Comparison of ENCODE assay signal across 18 mouse cellular contexts in genomic region chr1:131257288-131257687, GRCm38 (mm10). TPM values are rescaled to one million over a fixed set of nuclear protein-coding genes. Genes with fewer than 3 reads are reported as not detected.
A peak's percentile ranks its signal among the peaks of the same experiment; 100 is the strongest.
DNase-seq lines count a peak whose midpoint lies in the region; ATAC-seq and TF ChIP-seq lines count a peak whose summit lies in the region.
"Had no signal": no experiment of that assay in that cellular context is flagged by ENCODE, and none has a peak within 500 bp of the region (broad histone marks: within the 10 kb centered on the region; RNA-seq: fewer than 3 reads in every experiment).

No protein-coding gene starts in this region.

- no peaks in the 10 kb centered on the region for H3K9me3 ChIP-seq in hindbrain, postnatal 0 days (ENCODE audit: low read length)
- no peaks in the 10 kb centered on the region for H3K9me3 ChIP-seq in hindbrain, embryonic 16.5 days (ENCODE audit: control insufficient read depth, low read length)
- no peaks in the 10 kb centered on the region for H3K9me3 ChIP-seq in stomach, embryonic 14.5 days (ENCODE audit: control insufficient read depth, low read depth, low read length)
- H3K9me3 ChIP-seq in stomach, postnatal 0 days (ENCODE audit: control insufficient read depth, low read length): no peaks in the 10 kb centered on the region
- H3K9me3 ChIP-seq: embryonic facial prominence, embryonic 10.5 days; embryonic facial prominence, embryonic 12.5 days; forebrain, embryonic 13.5 days; forebrain, embryonic 15.5 days had no signal

- DNase-seq in hindbrain, postnatal 0 days (ENCODE audit: low spot score): peak; percentile 12
- no peak for DNase-seq in stomach, postnatal 0 days (ENCODE audit: low spot score)
- no peak for DNase-seq in gastrocnemius, adult 8-10 months (ENCODE audit: low spot score in 2 of 2)
- DNase-seq: adrenal gland, adult 8-10 months; adrenal gland, postnatal 36 days; cerebellum, adult 11-12 months; cerebellum, adult 2 months; cerebellum, adult 9-10 months; cerebellum, postnatal 25 days; forebrain, postnatal 0 days had no signal

- H3K36me3 ChIP-seq in hindbrain, postnatal 0 days (ENCODE audit: insufficient read depth, low read length): no peaks in the 10 kb centered on the region
- H3K36me3 ChIP-seq in hindbrain, embryonic 16.5 days (ENCODE audit: control insufficient read depth, insufficient read depth, low read length): no peaks in the 10 kb centered on the region
- H3K36me3 ChIP-seq in stomach, embryonic 14.5 days (ENCODE audit: control insufficient read depth, insufficient read depth, low read length): no peaks in the 10 kb centered on the region
- H3K36me3 ChIP-seq in stomach, postnatal 0 days (ENCODE audit: control insufficient read depth, insufficient read depth, low read length): no peaks in the 10 kb centered on the region
- H3K36me3 ChIP-seq: embryonic facial prominence, embryonic 10.5 days; embryonic facial prominence, embryonic 12.5 days; forebrain, embryonic 15.5 days had no signal

- no peak overlapping the region for H3K4me2 ChIP-seq in hindbrain, postnatal 0 days (ENCODE audit: low read depth, low read length)
- no peak overlapping the region for H3K4me2 ChIP-seq in hindbrain, embryonic 16.5 days (ENCODE audit: low read length)
- no peak overlapping the region for H3K4me2 ChIP-seq in stomach, embryonic 14.5 days (replicated peaks; ENCODE audit: low read depth, low read length)
- no peak overlapping the region for H3K4me2 ChIP-seq in stomach, postnatal 0 days (replicated peaks; ENCODE audit: low read depth)
- H3K4me2 ChIP-seq: embryonic facial prominence, embryonic 12.5 days; forebrain, embryonic 13.5 days; forebrain, embryonic 15.5 days had no signal

- no peak overlapping the region for H3K9ac ChIP-seq in hindbrain, postnatal 0 days (replicated peaks; ENCODE audit: low read length)
- no peak overlapping the region for H3K9ac ChIP-seq in hindbrain, embryonic 16.5 days (ENCODE audit: low read depth, low read length)
- H3K9ac ChIP-seq in stomach, embryonic 14.5 days (replicated peaks; ENCODE audit: low read depth, low read length): 0 out of 2 replicates have a peak overlapping the region, but pooled peaks have one; percentile 14
- H3K9ac ChIP-seq in stomach, postnatal 0 days (ENCODE audit: low read length): no peak overlapping the region
- H3K9ac ChIP-seq: embryonic facial prominence, embryonic 12.5 days; forebrain, embryonic 13.5 days; forebrain, embryonic 15.5 days; forebrain, postnatal 0 days had no signal

- no peak for TF ChIP-seq CTCF in hindbrain, postnatal 0 days (IDR thresholded peaks at IDR 0.05; ENCODE audit: low read depth)
- TF ChIP-seq CTCF in stomach, postnatal 0 days (IDR thresholded peaks at IDR 0.05; ENCODE audit: low read depth): no peak

- no peak for TF ChIP-seq EP300 in stomach, postnatal 0 days (optimal IDR thresholded peaks at IDR 0.05)

- H3K4me3 ChIP-seq in hindbrain, postnatal 0 days (ENCODE audit: low read length): no peak overlapping the region
- no peak overlapping the region for H3K4me3 ChIP-seq in hindbrain, embryonic 16.5 days (ENCODE audit: low read length)
- no peak overlapping the region for H3K4me3 ChIP-seq in stomach, embryonic 14.5 days (ENCODE audit: low read depth, low read length)
- H3K4me3 ChIP-seq in stomach, postnatal 0 days (ENCODE audit: low read depth, low read length): no peak overlapping the region
- H3K4me3 ChIP-seq: embryonic facial prominence, embryonic 10.5 days; embryonic facial prominence, embryonic 12.5 days; forebrain, embryonic 13.5 days; forebrain, embryonic 15.5 days had no signal

- 0 out of 2 replicates have a peak, but pooled peaks have one; percentile 3 for ATAC-seq in hindbrain, postnatal 0 days
- ATAC-seq in hindbrain, embryonic 16.5 days: no peak
- ATAC-seq in stomach, embryonic 14.5 days (ENCODE audit: insufficient number of reproducible peaks, insufficient read depth, low FRiP score, low read depth): no peak
- ATAC-seq in stomach, postnatal 0 days (ENCODE audit: low FRiP score, low TSS enrichment): no peak
- ATAC-seq: activated CD4-positive, CD25-positive, alpha-beta regulatory T cell, adult 4 months; forebrain, embryonic 13.5 days; forebrain, embryonic 15.5 days; forebrain, postnatal 0 days; Patski had no signal

- no peak overlapping the region for H3K27ac ChIP-seq in hindbrain, postnatal 0 days
- H3K27ac ChIP-seq in hindbrain, embryonic 16.5 days (ENCODE audit: low read depth, low read length): no peak overlapping the region
- H3K27ac ChIP-seq in stomach, embryonic 14.5 days (ENCODE audit: low read length): no peak overlapping the region
- no peak overlapping the region for H3K27ac ChIP-seq in stomach, postnatal 0 days (replicated peaks)
- H3K27ac ChIP-seq: embryonic facial prominence, embryonic 10.5 days; embryonic facial prominence, embryonic 12.5 days; forebrain, embryonic 13.5 days; forebrain, embryonic 15.5 days had no signal

- H3K27me3 ChIP-seq in hindbrain, postnatal 0 days (ENCODE audit: insufficient read depth, low read length): no peaks in the 10 kb centered on the region
- H3K27me3 ChIP-seq in hindbrain, embryonic 16.5 days (replicated peaks; ENCODE audit: control insufficient read depth, insufficient read depth, low read length): no peaks in the 10 kb centered on the region
- no peaks in the 10 kb centered on the region for H3K27me3 ChIP-seq in stomach, embryonic 14.5 days (ENCODE audit: control insufficient read depth, insufficient read depth, low read length)
- H3K27me3 ChIP-seq in stomach, postnatal 0 days (ENCODE audit: control insufficient read depth, insufficient read depth, low read length): no peaks in the 10 kb centered on the region
- H3K27me3 ChIP-seq: forebrain, embryonic 13.5 days; forebrain, embryonic 15.5 days; Patski had no signal

- WGBS in hindbrain, postnatal 0 days: 62% methylated on average over 6 of the region's 6 CpGs
- WGBS in hindbrain, embryonic 16.5 days: 70% methylated on average over 6 of the region's 6 CpGs
- WGBS in stomach, embryonic 14.5 days: 65% methylated on average over 6 of the region's 6 CpGs
- WGBS in stomach, postnatal 0 days: 70% methylated on average over 6 of the region's 6 CpGs

- H3K4me1 ChIP-seq in hindbrain, postnatal 0 days (ENCODE audit: insufficient read depth, low read length): no peaks in the 10 kb centered on the region
- no peaks in the 10 kb centered on the region for H3K4me1 ChIP-seq in hindbrain, embryonic 16.5 days (ENCODE audit: control insufficient read depth, insufficient read depth, low read depth, low read length)
- no peaks in the 10 kb centered on the region for H3K4me1 ChIP-seq in stomach, embryonic 14.5 days (ENCODE audit: control insufficient read depth, insufficient read depth, low read length)
- no peaks in the 10 kb centered on the region for H3K4me1 ChIP-seq in stomach, postnatal 0 days (replicated peaks; ENCODE audit: control insufficient read depth, insufficient read depth)
- H3K4me1 ChIP-seq: embryonic facial prominence, embryonic 10.5 days; embryonic facial prominence, embryonic 12.5 days; forebrain, embryonic 13.5 days; forebrain, embryonic 15.5 days had no signal

RNA-seq across cellular contexts. Expression of gene Rassf5, which starts 12.2 kb away (rescaled TPM):
- total RNA-seq in hindbrain, postnatal 0 days (2014; rRNA removed): 12.9 and 41.5 TPM in 2 replicates
- 8.1 and 8.3 TPM in 2 replicates for polyA plus RNA-seq in hindbrain, postnatal 0 days (2015; fragmentation: Nextera tagmentation; extraction: Ambion mirVana)
- 5.5 and 6.7 TPM in 2 replicates for polyA plus RNA-seq in hindbrain, embryonic 16.5 days (2015; fragmentation: Nextera tagmentation; extraction: Ambion mirVana)
- polyA plus RNA-seq in stomach, embryonic 14.5 days (2014; fragmentation: Nextera tagmentation; extraction: Ambion mirVana): 3.6 and 3.8 TPM in 2 replicates
- 7.9 and 8.6 TPM in 2 replicates for polyA plus RNA-seq in stomach, postnatal 0 days (2015; fragmentation: Nextera tagmentation; extraction: Ambion mirVana)
- 1 to 10 TPM in 1 of 4 experiments, under 1 TPM in 2, not detected in 1; 0.35 to 1.1 (median 0.39) TPM for total RNA-seq in gastrocnemius, adult 8-10 months (2022)

RNA-seq across cellular contexts. Expression of gene Ikbke, which starts 22.1 kb away (rescaled TPM):
- total RNA-seq in hindbrain, postnatal 0 days (2014; rRNA removed): 0.75 and 1.5 TPM in 2 replicates
- 1.2 TPM in 2 replicates for polyA plus RNA-seq in hindbrain, postnatal 0 days (2015; fragmentation: Nextera tagmentation; extraction: Ambion mirVana)
- polyA plus RNA-seq in hindbrain, embryonic 16.5 days (2015; fragmentation: Nextera tagmentation; extraction: Ambion mirVana): 0.76 and 1.3 TPM in 2 replicates
- 4.5 and 6.1 TPM in 2 replicates for polyA plus RNA-seq in stomach, embryonic 14.5 days (2014; fragmentation: Nextera tagmentation; extraction: Ambion mirVana)
- polyA plus RNA-seq in stomach, postnatal 0 days (2015; fragmentation: Nextera tagmentation; extraction: Ambion mirVana): 4.5 and 5.7 TPM in 2 replicates
- total RNA-seq in gastrocnemius, adult 8-10 months (2022): 1 to 10 TPM in 1 of 4 experiments, under 1 TPM in 2, not detected in 1; 0.41 to 1.4 (median 0.70) TPM
